In genomic region chr8:72455317-72455716, GRCm38 (mm10) we compare ENCODE assay signal across 18 mouse cellular contexts. TPM values are rescaled to one million over a fixed set of nuclear protein-coding genes. Genes with fewer than 3 reads are reported as not detected.
"Had no signal": no experiment of that assay in that cellular context is flagged by ENCODE, and none has a peak within 500 bp of the region (broad histone marks: within the 10 kb centered on the region; RNA-seq: fewer than 3 reads in every experiment).

No protein-coding gene starts in this region.

- H3K4me3 ChIP-seq: neural tube, embryonic 12.5 days; neural tube, embryonic 13.5 days; neural tube, embryonic 15.5 days; stomach, embryonic 15.5 days had no signal

- H3K9me3 ChIP-seq: neural tube, embryonic 12.5 days; neural tube, embryonic 13.5 days; neural tube, embryonic 15.5 days; stomach, embryonic 15.5 days had no signal

- DNase-seq: retina, postnatal 1 day; right cerebral cortex, adult 18-20 months; right cerebral cortex, postnatal 14 days; right cerebral cortex, postnatal 25 days; right cerebral cortex, postnatal 4 days; spleen, adult 18-20 months; thymus, adult 18-20 months; thymus, adult 2 months; thymus, postnatal 14 days; thymus, postnatal 25 days; thymus, postnatal 36 days; thymus, postnatal 4 days had no signal

- H3K9ac ChIP-seq: neural tube, embryonic 12.5 days; neural tube, embryonic 13.5 days; neural tube, embryonic 15.5 days; stomach, embryonic 15.5 days had no signal

- H3K27ac ChIP-seq: neural tube, embryonic 12.5 days; neural tube, embryonic 13.5 days; neural tube, embryonic 15.5 days; stomach, embryonic 15.5 days; stomach, postnatal 0 days had no signal

- H3K27me3 ChIP-seq: neural tube, embryonic 12.5 days; neural tube, embryonic 13.5 days; neural tube, embryonic 15.5 days; stomach, embryonic 15.5 days had no signal

- H3K4me1 ChIP-seq: neural tube, embryonic 12.5 days; neural tube, embryonic 13.5 days; neural tube, embryonic 15.5 days; stomach, embryonic 15.5 days had no signal

- H3K4me2 ChIP-seq: neural tube, embryonic 12.5 days; neural tube, embryonic 13.5 days; neural tube, embryonic 15.5 days; stomach, embryonic 15.5 days had no signal

RNA-seq across cellular contexts. Expression of gene Calr3, which starts 11.6 kb away (rescaled TPM):
- polyA plus RNA-seq: small intestine, adult 2 months had no signal
